Mouse (Mus musculus): ENCODE results near the gene Efna5.

Gene Efna5

GRCm38 (mm10) chr17:62787855-62788254 is 93.3 kb downstream of the Efna5 start:
- no peak for DNase-seq (ENCODE audit: low spot score)

GRCm38 (mm10) chr17:62786602-62786907 is 94.6 kb downstream of the Efna5 start:
- no peak for DNase-seq (ENCODE audit: low spot score)

GRCm38 (mm10) chr17:62785781-62786601 is 95.1 kb downstream of the Efna5 start:
- DNase-seq (ENCODE audit: low spot score): no peak

- no peak for DNase-seq (ENCODE audit: low spot score)
Observed at GRCm38 (mm10) chr17:62784274-62785171, 96.6 kb downstream of the Efna5 start.

- DNase-seq (ENCODE audit: low spot score): peak; percentile 39
Observed at GRCm38 (mm10) chr17:62783524-62784273, 97.4 kb downstream of the Efna5 start.

- no peak for DNase-seq (ENCODE audit: low spot score)
Observed at GRCm38 (mm10) chr17:62782826-62783404, 98.2 kb downstream of the Efna5 start.

GRCm38 (mm10) chr17:62781120-62781519 is 100.0 kb downstream of the Efna5 start:
- DNase-seq (ENCODE audit: low spot score): no peak

GRCm38 (mm10) chr17:62777858-62778564 is 103.1 kb downstream of the Efna5 start:
- no peak for DNase-seq (ENCODE audit: low spot score)

GRCm38 (mm10) chr17:62776710-62777109 is 104.4 kb downstream of the Efna5 start:
- DNase-seq (ENCODE audit: low spot score): no peak

GRCm38 (mm10) chr17:62775976-62776375 is 105.1 kb downstream of the Efna5 start:
- DNase-seq (ENCODE audit: low spot score): no peak

- DNase-seq (ENCODE audit: low spot score): no peak
Observed at GRCm38 (mm10) chr17:62775401-62775800, 105.7 kb downstream of the Efna5 start.

- DNase-seq (ENCODE audit: low spot score): no peak
Observed at GRCm38 (mm10) chr17:62774749-62775148, 106.4 kb downstream of the Efna5 start.

GRCm38 (mm10) chr17:62766705-62767104 is 114.4 kb downstream of the Efna5 start:
- DNase-seq (ENCODE audit: low spot score): no peak

GRCm38 (mm10) chr17:62765165-62765564 is 116.0 kb downstream of the Efna5 start:
- no peak for DNase-seq (ENCODE audit: low spot score)

- DNase-seq (ENCODE audit: low spot score): no peak
Observed at GRCm38 (mm10) chr17:62756951-62757350, 124.2 kb downstream of the Efna5 start.

- DNase-seq (ENCODE audit: low spot score): no peak
Observed at GRCm38 (mm10) chr17:62755635-62756034, 125.5 kb downstream of the Efna5 start.

GRCm38 (mm10) chr17:62754638-62755037 is 126.5 kb downstream of the Efna5 start:
- DNase-seq (ENCODE audit: low spot score): no peak

- DNase-seq (ENCODE audit: low spot score): no peak
Observed at GRCm38 (mm10) chr17:62752381-62752889, 128.7 kb downstream of the Efna5 start.

GRCm38 (mm10) chr17:62750647-62751046 is 130.5 kb downstream of the Efna5 start:
- no peak for DNase-seq (ENCODE audit: low spot score)

- DNase-seq (ENCODE audit: low spot score): no peak
Observed at GRCm38 (mm10) chr17:62748803-62749619, 132.1 kb downstream of the Efna5 start.
